Mouse (Mus musculus): Measurements from ENCODE around the gene Smim26.

DNA sequence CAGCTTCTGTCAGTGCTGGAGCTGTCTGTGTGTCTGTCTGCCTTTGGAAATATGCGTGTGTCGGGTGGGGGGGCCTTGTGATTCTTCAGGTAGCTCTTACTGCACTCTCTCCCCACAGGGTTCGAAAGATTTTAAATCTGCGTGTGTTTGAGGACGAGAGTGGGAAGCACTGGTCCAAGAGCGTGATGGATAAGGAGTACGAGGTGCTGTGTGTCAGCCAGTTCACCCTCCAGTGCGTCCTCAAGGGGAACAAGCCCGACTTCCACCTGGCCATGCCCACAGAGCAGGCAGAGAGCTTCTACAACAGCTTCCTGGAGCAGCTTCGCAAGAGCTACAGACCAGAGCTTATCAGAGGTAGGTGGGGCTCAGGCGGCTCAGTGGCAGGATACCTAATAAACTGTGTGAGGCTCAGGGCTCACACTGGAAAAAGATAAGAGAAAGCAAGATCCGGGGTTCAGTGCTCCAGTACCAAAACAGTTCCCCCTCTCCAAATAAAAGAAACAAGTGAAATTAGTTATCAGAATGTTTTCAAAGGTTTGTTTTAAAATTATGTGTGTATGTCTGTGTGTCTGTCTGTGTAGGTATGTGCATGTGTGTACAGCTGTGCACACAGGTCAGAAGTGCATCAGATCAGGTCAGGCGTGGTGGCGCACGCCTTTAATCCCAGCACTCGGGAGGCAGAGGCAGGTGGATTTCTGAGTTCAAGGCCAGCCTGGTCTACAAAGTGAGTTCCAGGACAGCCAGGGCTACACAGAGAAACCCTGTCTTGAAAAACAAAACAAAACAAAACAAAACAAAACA is 23.4 kb downstream of the Smim26 start:
- TF ChIP-seq CTCF (IDR thresholded peaks at IDR 0.05; ENCODE audit: insufficient read depth, low read length) (no peak), POLR2A (IDR thresholded peaks at IDR 0.05; ENCODE audit: borderline replicate concordance, extremely low read depth, low read depth, low read length) (no peak)

Measured in lung, adult 2 months (tissue).